Mouse (Mus musculus): Measurements from ENCODE around the gene Scn4a.

- no peak for TF ChIP-seq CTCF (IDR thresholded peaks at IDR 0.05; ENCODE audit: borderline replicate concordance, control insufficient read depth, extremely low read depth, insufficient read depth, low read length, poor library complexity)
- no peak for TF ChIP-seq POLR2A (IDR thresholded peaks at IDR 0.05; ENCODE audit: control insufficient read depth, extremely low read depth, insufficient read depth, low read length, poor library complexity)
These were observed 44.9 kb downstream of the Scn4a start for GRCm38 (mm10) chr11:106308162-106308561.
